Mouse (Mus musculus): ENCODE results near the gene Kcns1.

Kcns1 gene

GRCm38 (mm10) chr2:164173394-164173793 lies 2.5 kb upstream of the Kcns1 start:
- DNase-seq (ENCODE audit: low read depth, low spot score): no peak

- DNase-seq (ENCODE audit: low read depth, low spot score): no peak
Observed at GRCm38 (mm10) chr2:164170326-164170725, 587 bp downstream of the Kcns1 start.

- DNase-seq (ENCODE audit: low read depth, low spot score): no peak
Observed at GRCm38 (mm10) chr2:164168571-164168946, 2.4 kb downstream of the Kcns1 start.

- no peak for DNase-seq (ENCODE audit: low read depth, low spot score)
Observed at GRCm38 (mm10) chr2:164167752-164168570, 3.0 kb downstream of the Kcns1 start.

- DNase-seq (ENCODE audit: low read depth, low spot score): no peak
Observed at GRCm38 (mm10) chr2:164164941-164165340, 6.0 kb downstream of the Kcns1 start.

- no peak for DNase-seq (ENCODE audit: low read depth, low spot score)
Observed at GRCm38 (mm10) chr2:164161515-164162055, 9.3 kb downstream of the Kcns1 start.

- DNase-seq (ENCODE audit: low read depth, low spot score): no peak
Observed at GRCm38 (mm10) chr2:164158838-164159237, 12.1 kb downstream of the Kcns1 start.

GRCm38 (mm10) chr2:164156158-164156557 lies 14.8 kb downstream of the Kcns1 start:
- no peak for DNase-seq (ENCODE audit: low read depth, low spot score)

- no peak for DNase-seq (ENCODE audit: low read depth, low spot score)
Observed at GRCm38 (mm10) chr2:164154007-164154406, 16.9 kb downstream of the Kcns1 start.

GRCm38 (mm10) chr2:164152341-164152740 lies 18.6 kb downstream of the Kcns1 start:
- DNase-seq (ENCODE audit: low read depth, low spot score): no peak

- no peak for DNase-seq (ENCODE audit: low read depth, low spot score)
Observed at GRCm38 (mm10) chr2:164150086-164150760, 20.7 kb downstream of the Kcns1 start.

- no peak for DNase-seq (ENCODE audit: low read depth, low spot score)
Observed at GRCm38 (mm10) chr2:164146556-164146955, 24.4 kb downstream of the Kcns1 start.

GRCm38 (mm10) chr2:164144541-164144940 lies 26.4 kb downstream of the Kcns1 start:
- DNase-seq (ENCODE audit: low read depth, low spot score): no peak

GRCm38 (mm10) chr2:164144025-164144424 lies 26.9 kb downstream of the Kcns1 start:
- no peak for DNase-seq (ENCODE audit: low read depth, low spot score)

- no peak for DNase-seq (ENCODE audit: low read depth, low spot score)
Observed at GRCm38 (mm10) chr2:164142021-164142420, 28.9 kb downstream of the Kcns1 start.

- no peak for DNase-seq (ENCODE audit: low read depth, low spot score)
Observed at GRCm38 (mm10) chr2:164137754-164138153, 33.2 kb downstream of the Kcns1 start.

- no peak for DNase-seq (ENCODE audit: low read depth, low spot score)
Observed at GRCm38 (mm10) chr2:164136393-164136792, 34.5 kb downstream of the Kcns1 start.

- DNase-seq (ENCODE audit: low read depth, low spot score): no peak
Observed at GRCm38 (mm10) chr2:164135367-164135766, 35.5 kb downstream of the Kcns1 start.

GRCm38 (mm10) chr2:164134563-164134962 lies 36.4 kb downstream of the Kcns1 start:
- no peak for DNase-seq (ENCODE audit: low read depth, low spot score)

- no peak for DNase-seq (ENCODE audit: low read depth, low spot score)
Observed at GRCm38 (mm10) chr2:164131586-164131985, 39.3 kb downstream of the Kcns1 start.

- DNase-seq (ENCODE audit: low read depth, low spot score): no peak
Observed at GRCm38 (mm10) chr2:164128576-164129411, 42.1 kb downstream of the Kcns1 start.

- DNase-seq (ENCODE audit: low read depth, low spot score): no peak
Observed at GRCm38 (mm10) chr2:164127297-164127696, 43.6 kb downstream of the Kcns1 start.
